In genomic region chr14:114128491-114128890, GRCm38 (mm10) we compare ENCODE assay signal across 31 mouse cellular contexts.
"Had no signal": no experiment of that assay in that cellular context is flagged by ENCODE, and none has a peak within 500 bp of the region (broad histone marks: within the 10 kb centered on the region; RNA-seq: fewer than 3 reads in every experiment).

No protein-coding gene starts in this region.

- H3K4me1 ChIP-seq: heart, embryonic 10.5 days; heart, embryonic 12.5 days; heart, embryonic 13.5 days; heart, embryonic 15.5 days; hindbrain, embryonic 10.5 days; hindbrain, embryonic 12.5 days; hindbrain, embryonic 13.5 days; hindbrain, embryonic 15.5 days; intestine, embryonic 15.5 days; kidney, embryonic 15.5 days had no signal

- H3K27me3 ChIP-seq: heart, embryonic 12.5 days; heart, embryonic 13.5 days; heart, embryonic 15.5 days; hindbrain, embryonic 12.5 days; hindbrain, embryonic 13.5 days; hindbrain, embryonic 15.5 days; intestine, embryonic 15.5 days; kidney, embryonic 15.5 days had no signal

- H3K9ac ChIP-seq: heart, embryonic 12.5 days; heart, embryonic 13.5 days; heart, embryonic 15.5 days; hindbrain, embryonic 12.5 days; hindbrain, embryonic 13.5 days; hindbrain, embryonic 14.5 days; hindbrain, embryonic 15.5 days; intestine, embryonic 15.5 days; kidney, embryonic 15.5 days had no signal

- H3K27ac ChIP-seq: heart, embryonic 10.5 days; heart, embryonic 13.5 days; heart, embryonic 15.5 days; hindbrain, embryonic 10.5 days; hindbrain, embryonic 12.5 days; hindbrain, embryonic 13.5 days; hindbrain, embryonic 14.5 days; hindbrain, embryonic 15.5 days; hindbrain, postnatal 0 days; intestine, embryonic 15.5 days; kidney, embryonic 15.5 days; kidney, postnatal 0 days; layer of hippocampus, adult 2 months; left cerebral cortex, adult 2 months had no signal

- H3K4me3 ChIP-seq: heart, embryonic 10.5 days; heart, embryonic 12.5 days; heart, embryonic 13.5 days; heart, embryonic 15.5 days; hindbrain, embryonic 10.5 days; hindbrain, embryonic 12.5 days; hindbrain, embryonic 13.5 days; hindbrain, embryonic 15.5 days; intestine, embryonic 15.5 days; kidney, embryonic 15.5 days; layer of hippocampus, adult 2 months; left cerebral cortex, adult 2 months had no signal

- DNase-seq: heart, postnatal 10 days; heart, postnatal 14 days; heart, postnatal 36 days; heart, postnatal 4 days; kidney, adult 11 months; kidney, adult 18-20 months; kidney, adult 2 months; kidney, adult 8-10 months; kidney, adult 9 months; kidney, postnatal 10 days; kidney, postnatal 14 days; kidney, postnatal 25 days; kidney, postnatal 36 days; kidney, postnatal 4 days; layer of hippocampus, adult 9-11 months; layer of hippocampus, postnatal 36 days had no signal

- H3K36me3 ChIP-seq: heart, embryonic 10.5 days; heart, embryonic 12.5 days; heart, embryonic 13.5 days; heart, embryonic 15.5 days; hindbrain, embryonic 10.5 days; hindbrain, embryonic 12.5 days; hindbrain, embryonic 13.5 days; hindbrain, embryonic 15.5 days; intestine, embryonic 15.5 days; kidney, embryonic 15.5 days had no signal

- H3K9me3 ChIP-seq: heart, embryonic 10.5 days; heart, embryonic 12.5 days; heart, embryonic 13.5 days; heart, embryonic 15.5 days; hindbrain, embryonic 10.5 days; hindbrain, embryonic 12.5 days; hindbrain, embryonic 13.5 days; hindbrain, embryonic 15.5 days; intestine, embryonic 15.5 days; kidney, embryonic 15.5 days had no signal
